Mouse (Mus musculus): ENCODE results near the gene Glipr1.
"Not testable (repeated sequence)": the region's sequence is repeated elsewhere in the genome, so short reads cannot be mapped to it uniquely, and the experiment has no call there.

The Glipr1 gene
- long read RNA-seq, experiment 1, partial matches to known transcripts = 1 of 3 reads
- long read RNA-seq, experiment 1, other reads (novel, unspliced or antisense) = 1 of 3 reads
- long read RNA-seq, experiment 2, partial matches to known transcripts = 1 of 5 reads
- long read RNA-seq, experiment 2, other reads (novel, unspliced or antisense) = 0 of 5 reads

GRCm38 (mm10) chr10:112002544-112003215 lies at the start of gene Glipr1:
Gene Glipr1, minus strand, starts transcription at chr10:112002631.
- intact Hi-C loops (cut with DNase I) = no loop called here

- intact Hi-C loops (cut with DNase I) = not testable (repeated sequence)
Observed at GRCm38 (mm10) chr10:112051956-112052355, 49.5 kb upstream of the Glipr1 start.

- intact Hi-C loops (cut with DNase I) = no loop called here
Observed at GRCm38 (mm10) chr10:112051220-112051619, 48.8 kb upstream of the Glipr1 start.

GRCm38 (mm10) chr10:112044283-112044682 lies 41.9 kb upstream of the Glipr1 start:
- intact Hi-C loops (cut with DNase I) = not testable (repeated sequence)

GRCm38 (mm10) chr10:112043523-112043922 lies 41.1 kb upstream of the Glipr1 start:
- intact Hi-C loops (cut with DNase I) = not testable (repeated sequence)

- intact Hi-C loops (cut with DNase I) = not testable (repeated sequence)
Observed at GRCm38 (mm10) chr10:112028689-112029088, 26.3 kb upstream of the Glipr1 start.

- intact Hi-C loops (cut with DNase I) = loop anchor here (2.0 kb wide), 1 partner anchor 179 kb away; no protein-coding TSS in a partner anchor
Observed at GRCm38 (mm10) chr10:112023585-112023984, 21.2 kb upstream of the Glipr1 start.

- intact Hi-C loops (cut with DNase I) = not testable (repeated sequence)
Observed at GRCm38 (mm10) chr10:112009511-112009910, 7.1 kb upstream of the Glipr1 start.

- intact Hi-C loops (cut with DNase I) = no loop called here
Observed at GRCm38 (mm10) chr10:112001756-112002520, 493 bp downstream of the Glipr1 start.

- intact Hi-C loops (cut with DNase I) = no loop called here
Observed at GRCm38 (mm10) chr10:112001350-112001749, 1.1 kb downstream of the Glipr1 start.

- intact Hi-C loops (cut with DNase I) = no loop called here
Observed at GRCm38 (mm10) chr10:112000568-112000967, 1.9 kb downstream of the Glipr1 start.

- intact Hi-C loops (cut with DNase I) = no loop called here
Observed at GRCm38 (mm10) chr10:111999765-112000164, 2.7 kb downstream of the Glipr1 start.

- intact Hi-C loops (cut with DNase I) = no loop called here
Observed at GRCm38 (mm10) chr10:111997671-111998070, 4.8 kb downstream of the Glipr1 start.

- intact Hi-C loops (cut with DNase I) = no loop called here
Observed at GRCm38 (mm10) chr10:111996911-111997347, 5.5 kb downstream of the Glipr1 start.

- intact Hi-C loops (cut with DNase I) = no loop called here
Observed at GRCm38 (mm10) chr10:111996549-111996904, 5.9 kb downstream of the Glipr1 start.

GRCm38 (mm10) chr10:111995803-111996548 lies 6.5 kb downstream of the Glipr1 start:
- intact Hi-C loops (cut with DNase I) = no loop called here

- intact Hi-C loops (cut with DNase I) = no loop called here
Observed at GRCm38 (mm10) chr10:111986453-111986852, 16.0 kb downstream of the Glipr1 start.

GRCm38 (mm10) chr10:111983070-111983469 lies 19.4 kb downstream of the Glipr1 start:
- intact Hi-C loops (cut with DNase I) = no loop called here

GRCm38 (mm10) chr10:111977584-111977983 lies 24.8 kb downstream of the Glipr1 start:
- intact Hi-C loops (cut with DNase I) = loop anchor here (5.0 kb wide), 1 partner anchor 130 kb away; no protein-coding TSS in a partner anchor

- intact Hi-C loops (cut with DNase I) = no loop called here
Observed at GRCm38 (mm10) chr10:111972542-111973361, 29.7 kb downstream of the Glipr1 start, which contains the start of gene Krr1. Gene Krr1, plus strand, starts transcription at chr10:111972664.

Data from adrenal gland (tissue).